Mouse (Mus musculus) bone marrow macrophage, adult 2 months (primary cell): Measurements from ENCODE around the gene Dhrs13. TPM values are rescaled to one million over a fixed set of nuclear protein-coding genes. Genes with fewer than 3 reads are reported as not detected.

ENCODE experiments used
- H3K27ac ChIP-seq: 2 replicates; pipeline ENCODE4 v1.5.1; 2012; ENCODE audit warnings: low read depth, low read length; ENCODE audit not compliant: insufficient read depth
- H3K4me1 ChIP-seq: 2 replicates; pipeline ENCODE4 v1.6.1; 2012; ENCODE audit warnings: low read length; ENCODE audit not compliant: control insufficient read depth, insufficient read depth
- H3K4me3 ChIP-seq: 2 replicates; pipeline ENCODE4 v1.5.1; 2012; ENCODE audit warnings: mild to moderate bottlenecking, low read length, moderate library complexity; ENCODE audit not compliant: insufficient read depth
- CTCF ChIP-seq: IDR thresholded peaks from 2 replicates; pipeline ENCODE4 v1.5.1; 2012; ENCODE audit warnings: low read depth, mild to moderate bottlenecking, low read length, moderate library complexity
- POLR2A ChIP-seq: IDR thresholded peaks from 2 replicates; pipeline ENCODE4 v1.6.1; 2012; ENCODE audit warnings: mild to moderate bottlenecking, low read depth, low read length, borderline replicate concordance
- polyA plus RNA-seq: library from polyadenylated mRNA; stranded (reverse); fragments of >200 nt; gene quantifications from 2 replicates; pipeline ENCODE4 v1.2.4, GENCODE M21; 2012; ENCODE audit not compliant: missing spikeins, insufficient read depth, insufficient read length

Dhrs13 gene
- polyA plus RNA-seq, 1 experiment = 3.5 TPM

DNA sequence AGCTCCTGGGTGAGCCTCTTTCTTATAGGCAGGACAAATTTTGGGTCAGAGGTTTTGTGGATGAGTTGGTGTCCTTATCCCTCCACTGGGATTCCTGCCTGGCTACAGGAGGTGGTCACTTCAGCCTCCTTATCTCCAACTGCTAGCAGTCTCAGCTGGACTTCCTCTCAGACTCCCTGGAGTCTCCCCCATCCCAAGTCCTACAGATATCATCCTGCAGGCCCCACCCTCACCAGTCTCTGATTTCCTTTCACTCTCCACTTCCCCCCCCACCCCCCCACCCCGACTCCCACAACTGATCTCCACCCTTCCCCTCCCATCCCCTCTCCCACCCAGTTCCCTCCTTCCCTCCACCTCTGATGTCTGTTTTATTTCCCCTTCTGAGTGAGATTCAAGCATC lies 51.5 kb downstream of the Dhrs13 start:
- TF ChIP-seq POLR2A (no peak), CTCF (no peak)
- no peak overlapping the region for H3K27ac ChIP-seq
- peaks cover 15% of the 10 kb centered on the region for H3K4me1 ChIP-seq
- no peak overlapping the region for H3K4me3 ChIP-seq

DNA sequence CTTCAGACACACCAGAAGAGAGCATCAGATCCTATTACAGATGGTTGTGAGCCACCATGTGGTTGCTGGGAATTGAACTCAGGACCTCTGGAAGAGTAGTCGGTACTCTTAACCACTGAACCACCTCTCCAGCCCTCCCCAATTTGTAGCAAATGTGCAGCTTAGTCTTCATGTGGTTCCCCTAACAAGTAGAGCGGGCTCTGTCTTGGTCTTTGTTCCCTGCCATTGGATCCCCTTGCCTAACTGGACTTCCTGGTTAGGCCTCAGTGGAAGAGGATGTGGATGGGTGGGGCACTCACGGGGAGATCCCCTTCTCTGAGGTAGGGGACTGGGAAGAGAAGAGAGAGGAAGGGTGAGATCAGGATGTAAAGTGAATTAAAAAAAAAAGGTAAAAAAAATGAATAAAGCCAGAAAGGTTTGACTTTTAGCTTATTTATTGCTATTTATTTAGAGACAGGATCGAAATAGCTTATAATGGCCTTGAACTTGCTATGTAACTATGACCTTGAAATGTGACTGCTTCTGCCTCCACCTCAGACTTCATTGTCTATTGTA lies 54.9 kb downstream of the Dhrs13 start:
- no peak for TF ChIP-seq POLR2A
- TF ChIP-seq CTCF = no peak
- Histone ChIP-seq H3K4me1 (peaks cover 3% of the 10 kb centered on the region), H3K27ac (no peak overlapping the region), H3K4me3 (no peak overlapping the region)

Other genes starting within 250 kb of the Dhrs13 start
- not detected in 2 replicates for gene Gm10277, start 244.5 kb upstream of the Dhrs13 start, polyA plus RNA-seq
- gene Pipox, start 138.2 kb upstream of the Dhrs13 start, polyA plus RNA-seq = not detected in 2 replicates
- gene Sez6, start 101.5 kb upstream of the Dhrs13 start, polyA plus RNA-seq = 0.24 TPM in 1 of 2 replicates, not detected in the other
- 42.5 and 47.8 TPM in 2 replicates for gene Phf12, start 49.5 kb upstream of the Dhrs13 start, polyA plus RNA-seq
- 59.0 and 64.0 TPM in 2 replicates for gene Flot2, start 5.7 kb downstream of the Dhrs13 start, polyA plus RNA-seq
- 18.4 and 19.5 TPM in 2 replicates for gene Eral1, start 48.1 kb downstream of the Dhrs13 start, polyA plus RNA-seq
- gene Fam222b, start 62.4 kb downstream of the Dhrs13 start, polyA plus RNA-seq = 9.7 and 11.4 TPM in 2 replicates
- gene Traf4, start 133.3 kb downstream of the Dhrs13 start, polyA plus RNA-seq = 0.68 TPM in 1 of 2 replicates, not detected in the other
- gene Nek8, start 144.4 kb downstream of the Dhrs13 start, polyA plus RNA-seq = 4.8 and 5.2 TPM in 2 replicates
- gene Tlcd1, start 144.4 kb downstream of the Dhrs13 start, polyA plus RNA-seq = 2.2 and 2.5 TPM in 2 replicates
- gene Rpl23a, start 151.3 kb downstream of the Dhrs13 start, polyA plus RNA-seq = 867 and 1,013 TPM in 2 replicates
- 28.8 and 30.5 TPM in 2 replicates for gene Rab34, start 156.2 kb downstream of the Dhrs13 start, polyA plus RNA-seq
- gene Proca1, start 161.1 kb downstream of the Dhrs13 start, polyA plus RNA-seq = 0.92 TPM in 1 of 2 replicates, not detected in the other
- 83.1 and 103 TPM in 2 replicates for gene Sdf2, start 213.5 kb downstream of the Dhrs13 start, polyA plus RNA-seq
- gene Supt6, start 213.7 kb downstream of the Dhrs13 start, polyA plus RNA-seq = 33.6 and 39.1 TPM in 2 replicates
- gene 2610507B11Rik, start 229.5 kb downstream of the Dhrs13 start, polyA plus RNA-seq = 168 and 187 TPM in 2 replicates